Mouse (Mus musculus) erythroblast, embryonic 14.5 days (primary cell): Measurements from ENCODE around the gene Frmd4a. TPM values are rescaled to one million over a fixed set of nuclear protein-coding genes. Genes with fewer than 3 reads are reported as not detected.
"Not testable (repeated sequence)": the region's sequence is repeated elsewhere in the genome, so short reads cannot be mapped to it uniquely, and the experiment has no call there.

Source experiments
- H3K27me3 ChIP-seq: 2 replicates; pipeline ENCODE4 v1.6.1; 2012; ENCODE audit warnings: inconsistent platforms; ENCODE audit not compliant: control insufficient read depth
- H3K36me3 ChIP-seq: 2 replicates; pipeline ENCODE4 v1.6.1; 2012; ENCODE audit warnings: mild to moderate bottlenecking, inconsistent platforms; ENCODE audit not compliant: control insufficient read depth
- H3K4me1 ChIP-seq: 2 replicates; pipeline ENCODE4 v1.6.1; 2012; ENCODE audit warnings: inconsistent platforms; ENCODE audit not compliant: control insufficient read depth
- H3K4me3 ChIP-seq: replicated peaks from 2 replicates; pipeline ENCODE3; 2012; ENCODE audit warnings: moderate library complexity, mild to moderate bottlenecking, inconsistent platforms
- H3K9me3 ChIP-seq: 2 replicates; pipeline ENCODE4 v1.6.1; 2012; ENCODE audit warnings: low read length, inconsistent platforms, mixed read lengths; ENCODE audit not compliant: control insufficient read depth
- GATA1 ChIP-seq: IDR thresholded peaks from 2 replicates; pipeline ENCODE4 v1.6.1; 2012; ENCODE audit warnings: low read length, inconsistent platforms, mixed read lengths
- TAL1 ChIP-seq: IDR thresholded peaks from 3 replicates; pipeline ENCODE4 v1.6.1; 2012; ENCODE audit warnings: low read length, inconsistent platforms, mixed read lengths
- polyA plus RNA-seq: library from polyadenylated mRNA; stranded (reverse); fragments of >175 nt; gene quantifications from 2 replicates; pipeline ENCODE4 v1.2.3, GENCODE M21; 2012

Gene Frmd4a
- polyA plus RNA-seq, 1 experiment, result 5.0 TPM

- H3K4me3 ChIP-seq, result no peak overlapping the region
- no peaks in the 10 kb centered on the region for H3K4me1 ChIP-seq
- TF ChIP-seq GATA1 (no peak), TAL1 (no peak)
- no peaks in the 10 kb centered on the region for H3K36me3 ChIP-seq
- no peaks in the 10 kb centered on the region for H3K27me3 ChIP-seq
- no peaks in the 10 kb centered on the region for H3K9me3 ChIP-seq
Measured at GRCm38 (mm10) chr2:4318134-4318533, 300.6 kb downstream of the Frmd4a start.

- H3K4me1 ChIP-seq, result no peaks in the 10 kb centered on the region
- no peak overlapping the region for H3K4me3 ChIP-seq
- TF ChIP-seq TAL1, result no peak
- no peak for TF ChIP-seq GATA1
- no peaks in the 10 kb centered on the region for H3K9me3 ChIP-seq
- H3K36me3 ChIP-seq, result no peaks in the 10 kb centered on the region
- H3K27me3 ChIP-seq, result no peaks in the 10 kb centered on the region
Measured at GRCm38 (mm10) chr2:4326241-4327010, 308.9 kb downstream of the Frmd4a start.

- no peak overlapping the region for H3K4me3 ChIP-seq
- no peaks in the 10 kb centered on the region for H3K4me1 ChIP-seq
- no peaks in the 10 kb centered on the region for H3K9me3 ChIP-seq
- TF ChIP-seq GATA1, result no peak
- no peaks in the 10 kb centered on the region for H3K27me3 ChIP-seq
- H3K36me3 ChIP-seq, result no peaks in the 10 kb centered on the region
Measured at GRCm38 (mm10) chr2:4327011-4327340, 309.5 kb downstream of the Frmd4a start.

GRCm38 (mm10) chr2:4332441-4332840, 314.9 kb downstream of the Frmd4a start:
- Histone ChIP-seq H3K36me3 (no peaks in the 10 kb centered on the region), H3K27me3 (no peaks in the 10 kb centered on the region; the same call in 1 of the 2 replicates), H3K4me1 (no peaks in the 10 kb centered on the region), H3K4me3 (no peak overlapping the region), H3K9me3 (no peaks in the 10 kb centered on the region)
- no peak for TF ChIP-seq TAL1

GRCm38 (mm10) chr2:4334201-4334600, 316.7 kb downstream of the Frmd4a start:
- no peaks in the 10 kb centered on the region for H3K4me1 ChIP-seq
- no peak overlapping the region for H3K4me3 ChIP-seq
- H3K36me3 ChIP-seq, result no peaks in the 10 kb centered on the region
- H3K9me3 ChIP-seq, result no peaks in the 10 kb centered on the region
- no peaks in the 10 kb centered on the region; the same call in 1 of the 2 replicates for H3K27me3 ChIP-seq
- TF ChIP-seq GATA1, result no peak
- TF ChIP-seq TAL1, result no peak

GRCm38 (mm10) chr2:4334936-4335335, 317.4 kb downstream of the Frmd4a start:
- no peaks in the 10 kb centered on the region; the same call in 1 of the 2 replicates for H3K27me3 ChIP-seq
- no peaks in the 10 kb centered on the region for H3K4me1 ChIP-seq
- no peak for TF ChIP-seq GATA1
- no peak for TF ChIP-seq TAL1
- H3K36me3 ChIP-seq, result no peaks in the 10 kb centered on the region
- no peaks in the 10 kb centered on the region for H3K9me3 ChIP-seq
- H3K4me3 ChIP-seq, result no peak overlapping the region

- Histone ChIP-seq H3K4me1 (no peaks in the 10 kb centered on the region), H3K36me3 (no peaks in the 10 kb centered on the region), H3K4me3 (no peak overlapping the region), H3K27me3 (no peaks in the 10 kb centered on the region; the same call in 1 of the 2 replicates), H3K9me3 (no peaks in the 10 kb centered on the region)
- TF ChIP-seq GATA1, result no peak
- no peak for TF ChIP-seq TAL1
Measured at GRCm38 (mm10) chr2:4335881-4336280, 318.4 kb downstream of the Frmd4a start.

- H3K9me3 ChIP-seq, H3K27me3 ChIP-seq, H3K36me3 ChIP-seq, H3K4me1 ChIP-seq, H3K4me3 ChIP-seq: not testable (repeated sequence)
Measured at GRCm38 (mm10) chr2:4338290-4338689, 320.8 kb downstream of the Frmd4a start.

- TF ChIP-seq GATA1 (no peak), TAL1 (no peak)
- Histone ChIP-seq H3K4me3 (no peak overlapping the region), H3K27me3 (no peaks in the 10 kb centered on the region), H3K9me3 (no peaks in the 10 kb centered on the region), H3K4me1 (no peaks in the 10 kb centered on the region), H3K36me3 (no peaks in the 10 kb centered on the region)
Measured at GRCm38 (mm10) chr2:4339128-4339527, 321.6 kb downstream of the Frmd4a start.

GRCm38 (mm10) chr2:4339530-4340218, 322.2 kb downstream of the Frmd4a start:
- Histone ChIP-seq H3K36me3 (no peaks in the 10 kb centered on the region), H3K4me1 (no peaks in the 10 kb centered on the region), H3K9me3 (no peaks in the 10 kb centered on the region), H3K27me3 (no peaks in the 10 kb centered on the region), H3K4me3 (no peak overlapping the region)
- no peak for TF ChIP-seq TAL1
- no peak for TF ChIP-seq GATA1
